Mouse (Mus musculus): ENCODE results near the gene Syvn1. TPM values are rescaled to one million over a fixed set of nuclear protein-coding genes. Genes with fewer than 3 reads are reported as not detected.

Syvn1 gene
- total and polyA plus RNA-seq, 3 experiments = 16.5 to 106 (median 26.8) TPM

GRCm38 (mm10) chr19:6084478-6085248, 38.3 kb downstream of the Syvn1 start, which contains the start of the genes Zfpl1 and Cdca5 (continued):
- TF ChIP-seq MXI1 (IDR thresholded peaks at IDR 0.05; ENCODE audit: low read depth, low read length) = peak; percentile 94
- TF ChIP-seq KAT2A (IDR thresholded peaks at IDR 0.05; ENCODE audit: insufficient replicate concordance, low read length) = peak; percentile 94
- 0 out of 2 replicates have a peak, but pooled peaks have one; percentile 47 for TF ChIP-seq ZMIZ1 (IDR thresholded peaks at IDR 0.05; ENCODE audit: low read depth, low read length)
- no peak for TF ChIP-seq PAX5 (IDR thresholded peaks at IDR 0.05; ENCODE audit: low read length)
- no peak for TF ChIP-seq ZC3H11A (IDR thresholded peaks at IDR 0.05; ENCODE audit: low read depth, low read length)
- TF ChIP-seq IRF4 (IDR thresholded peaks at IDR 0.05; ENCODE audit: low read depth, low read length) = peak; percentile 76
- TF ChIP-seq BHLHE40 (IDR thresholded peaks at IDR 0.05; ENCODE audit: low read depth, low read length) = 0 out of 2 replicates have a peak, but pooled peaks have one; percentile 5
- TF ChIP-seq POLR2A (IDR thresholded peaks at IDR 0.05; ENCODE audit: low read depth, low read length) = peak; percentile 84
- no peak for TF ChIP-seq UBTF (IDR thresholded peaks at IDR 0.05; ENCODE audit: low read depth, low read length)
- no peak for TF ChIP-seq ZKSCAN1 (IDR thresholded peaks at IDR 0.05; ENCODE audit: borderline replicate concordance, low read depth, low read length)
- no peak for TF ChIP-seq CTCF (conservative IDR thresholded peaks at IDR 0.05 in 1 of 2, IDR thresholded peaks at IDR 0.05 in 1 of 2; ENCODE audit: low read depth in 2 of 2, low read length in 2 of 2)
- TF ChIP-seq RAD21 (IDR thresholded peaks at IDR 0.05; ENCODE audit: low read depth, low read length) = no peak
- TF ChIP-seq E2F4 (IDR thresholded peaks at IDR 0.05; ENCODE audit: insufficient replicate concordance, low read depth, low read length) = peak; percentile 98
- TF ChIP-seq MAFK (IDR thresholded peaks at IDR 0.05; ENCODE audit: insufficient replicate concordance, low read length) = peak; percentile 30; the same call in 1 of the 2 replicates
- no peak for TF ChIP-seq CHD1 (IDR thresholded peaks at IDR 0.05; ENCODE audit: low read depth, low read length)
- TF ChIP-seq RCOR1 (conservative IDR thresholded peaks at IDR 0.05; ENCODE audit: low read depth, low read length) = 0 out of 2 replicates have a peak, but pooled peaks have one; percentile 63
- TF ChIP-seq NRF1 (IDR thresholded peaks at IDR 0.05; ENCODE audit: low read depth, low read length) = peak; percentile 65; the same call in 1 of the 2 replicates

- H3K27me3 ChIP-seq (replicated peaks) = no peaks in the 10 kb centered on the region
- in situ Hi-C loops (cut with MboI; ENCODE audit: low pct_ligation_motif_present, low pct_unique_long_range_greater_than_20kb, low sequenced_read_pairs) = loop anchor here (5.0 kb wide), 1 partner anchor 37 kb away; no protein-coding TSS in a partner anchor
- H3K79me2 ChIP-seq (replicated peaks; ENCODE audit: control insufficient read depth, extremely low read depth, insufficient read depth, poor library complexity, severe bottlenecking) = peaks cover 43% of the 10 kb centered on the region
- H3K4me2 ChIP-seq (ENCODE audit: insufficient read depth, low read depth, poor library complexity, severe bottlenecking) = peak overlapping the region; percentile 89
- dilution Hi-C loops (cut with MboI; ENCODE audit: extremely low pct_ligation_motif_present, extremely low pct_unique_long_range_greater_than_20kb, low sequenced_read_pairs) = no loop called here
- H3K36me3 ChIP-seq (replicated peaks in 1 of 2; ENCODE audit: control insufficient read depth in 1 of 2, insufficient read depth in 1 of 2, low read length in 1 of 2) = peaks cover 58 to 75% of the 10 kb centered on the region in 2 experiments
- H3K4me3 ChIP-seq (replicated peaks in 1 of 3; ENCODE audit: low read depth in 2 of 3, low read length in 2 of 3, poor library complexity in 1 of 3) = peak overlapping the region; percentile 90 to 98 (median 98)
- peak overlapping the region; percentile 94 for H3K9ac ChIP-seq (ENCODE audit: insufficient read depth, low read depth)
- H3K27ac ChIP-seq (ENCODE audit: insufficient read depth, low read depth) = peak overlapping the region; percentile 66; the same call in 1 of the 2 replicates
- peak; percentile 93 for DNase-seq (ENCODE audit: extremely low read depth)
- H3K4me1 ChIP-seq (ENCODE audit: control insufficient read depth in 1 of 2, insufficient read depth in 2 of 2) = peaks cover 4 to 36% of the 10 kb centered on the region in 2 experiments
- H3K9me3 ChIP-seq (replicated peaks; ENCODE audit: low read length) = no peaks in the 10 kb centered on the region
- TF ChIP-seq MAZ (IDR thresholded peaks at IDR 0.05; ENCODE audit: low read depth, low read length) = no peak
- peak; percentile 64 for TF ChIP-seq MYC (IDR thresholded peaks at IDR 0.05; ENCODE audit: low read depth, low read length)
- TF ChIP-seq UBTF (IDR thresholded peaks at IDR 0.05; ENCODE audit: low read depth, low read length) = peak; percentile 34; the same call in 1 of the 2 replicates
- no peak for TF ChIP-seq JUND (conservative IDR thresholded peaks at IDR 0.05; ENCODE audit: low read depth, low read length)
- TF ChIP-seq SMC3 (IDR thresholded peaks at IDR 0.05; ENCODE audit: low read depth, low read length) = no peak
- TF ChIP-seq CTCF (conservative IDR thresholded peaks at IDR 0.05 in 1 of 2, IDR thresholded peaks at IDR 0.05 in 1 of 2; ENCODE audit: low read depth in 2 of 2, low read length in 2 of 2) = no peak
- TF ChIP-seq RAD21 (IDR thresholded peaks at IDR 0.05; ENCODE audit: low read depth, low read length) = no peak
- no peak for TF ChIP-seq ZKSCAN1 (IDR thresholded peaks at IDR 0.05; ENCODE audit: borderline replicate concordance, low read depth, low read length)
- no peak for TF ChIP-seq MEF2A (IDR thresholded peaks at IDR 0.05; ENCODE audit: borderline replicate concordance, low read depth, low read length)
- TF ChIP-seq ZNF384 (IDR thresholded peaks at IDR 0.05; ENCODE audit: low read depth, low read length) = peak; percentile 99
- TF ChIP-seq TCF12 (IDR thresholded peaks at IDR 0.05; ENCODE audit: low read depth, low read length) = no peak; the same call in 1 of the 2 replicates
- TF ChIP-seq POLR2AphosphoS2 (IDR thresholded peaks at IDR 0.05; ENCODE audit: low read depth, low read length) = no peak
- TF ChIP-seq MXI1 (IDR thresholded peaks at IDR 0.05; ENCODE audit: low read depth, low read length) = peak; percentile 26
- TF ChIP-seq CHD2 (IDR thresholded peaks at IDR 0.05; ENCODE audit: low read length) = peak; percentile 86
- no peak for TF ChIP-seq E2F4 (IDR thresholded peaks at IDR 0.05; ENCODE audit: insufficient replicate concordance, low read depth, low read length)
- no peak; the same call in 1 of the 2 replicates for TF ChIP-seq SIN3A (IDR thresholded peaks at IDR 0.05; ENCODE audit: low read length)
- TF ChIP-seq TBP (conservative IDR thresholded peaks at IDR 0.05; ENCODE audit: low read depth, low read length) = peak; percentile 81
- no peak for TF ChIP-seq RCOR1 (conservative IDR thresholded peaks at IDR 0.05; ENCODE audit: low read depth, low read length)
- TF ChIP-seq POLR2A (IDR thresholded peaks at IDR 0.05; ENCODE audit: low read depth, low read length) = peak; percentile 52
- peak; percentile 84 for TF ChIP-seq ELF1 (IDR thresholded peaks at IDR 0.05; ENCODE audit: low read depth, low read length)
- no peak for TF ChIP-seq USF1 (IDR thresholded peaks at IDR 0.05; ENCODE audit: low read depth, low read length)
- peak; percentile 43 for TF ChIP-seq HCFC1 (IDR thresholded peaks at IDR 0.05; ENCODE audit: low read depth, low read length)
- TF ChIP-seq EP300 (IDR thresholded peaks at IDR 0.05; ENCODE audit: low read length) = no peak
- no peak for TF ChIP-seq ZC3H11A (IDR thresholded peaks at IDR 0.05; ENCODE audit: low read depth, low read length)
- TF ChIP-seq GABPA (IDR thresholded peaks at IDR 0.05; ENCODE audit: insufficient replicate concordance, low read depth, low read length) = no peak
- no peak for TF ChIP-seq NRF1 (IDR thresholded peaks at IDR 0.05; ENCODE audit: low read depth, low read length)
These were observed 39.1 kb downstream of the Syvn1 start for GRCm38 (mm10) chr19:6085417-6085879.
